Mouse (Mus musculus): ENCODE measurements around the gene Mettl8. TPM values are rescaled to one million over a fixed set of nuclear protein-coding genes. Genes with fewer than 3 reads are reported as not detected.

The Mettl8 gene
- polyA plus RNA-seq, 1 experiment from 2014 or later: 18.1 TPM

GRCm38 (mm10) chr2:70967216-70967615 is 88.2 kb downstream of the Mettl8 start:
- no peaks in the 10 kb centered on the region for H3K4me1 ChIP-seq
- no peaks in the 10 kb centered on the region for H3K36me3 ChIP-seq (replicated peaks)
- no peaks in the 10 kb centered on the region for H3K9me3 ChIP-seq
- no peak overlapping the region for H3K9ac ChIP-seq
- no peak for ATAC-seq (ENCODE audit: low FRiP score)
- H3K27me3 ChIP-seq: no peaks in the 10 kb centered on the region
- H3K4me3 ChIP-seq (replicated peaks): no peak overlapping the region
- 90% methylated on average over 1 of the region's 1 CpGs for WGBS
- no peak overlapping the region for H3K4me2 ChIP-seq
- H3K27ac ChIP-seq: no peak overlapping the region

DNA sequence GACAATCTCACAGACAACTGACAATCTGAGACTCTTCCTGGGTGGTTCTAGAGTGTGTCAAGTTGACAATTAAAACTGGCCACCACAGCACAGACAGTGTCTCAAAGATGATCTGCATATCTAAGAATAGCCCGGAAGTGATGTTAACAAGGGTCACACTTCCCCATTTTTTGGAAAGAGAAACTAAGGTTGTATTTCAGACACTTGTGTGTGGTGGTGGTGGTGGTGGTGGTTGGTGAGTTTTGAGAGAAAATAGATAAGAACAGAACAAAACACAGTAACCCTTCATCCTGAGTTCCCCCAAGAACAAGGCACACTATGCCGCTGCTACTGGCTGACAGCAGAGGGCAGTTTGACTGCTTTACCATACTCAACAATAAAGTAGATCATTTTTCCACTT is 90.6 kb downstream of the Mettl8 start:
- Histone ChIP-seq H3K4me2 (no peak overlapping the region), H3K4me1 (peaks cover 7% of the 10 kb centered on the region; the same call in 1 of the 2 replicates), H3K4me3 (replicated peaks) (no peak overlapping the region), H3K27me3 (no peaks in the 10 kb centered on the region), H3K9ac (no peak overlapping the region), H3K36me3 (replicated peaks) (no peaks in the 10 kb centered on the region), H3K9me3 (no peaks in the 10 kb centered on the region), H3K27ac (no peak overlapping the region)
- no peak for ATAC-seq (ENCODE audit: low FRiP score)
- 90% methylated on average over 2 of the region's 2 CpGs for WGBS

GRCm38 (mm10) chr2:70962921-70963320 is 92.5 kb downstream of the Mettl8 start:
- H3K27me3 ChIP-seq: no peaks in the 10 kb centered on the region
- no peak for ATAC-seq (ENCODE audit: low FRiP score)
- no peak overlapping the region for H3K9ac ChIP-seq
- no peak overlapping the region for H3K27ac ChIP-seq
- H3K36me3 ChIP-seq (replicated peaks): no peaks in the 10 kb centered on the region
- no peaks in the 10 kb centered on the region for H3K9me3 ChIP-seq
- no peak overlapping the region for H3K4me2 ChIP-seq
- H3K4me1 ChIP-seq: peaks cover 14% of the 10 kb centered on the region; the same call in 1 of the 2 replicates
- H3K4me3 ChIP-seq (replicated peaks): no peak overlapping the region
- 88% methylated on average over 1 of the region's 1 CpGs for WGBS

DNA sequence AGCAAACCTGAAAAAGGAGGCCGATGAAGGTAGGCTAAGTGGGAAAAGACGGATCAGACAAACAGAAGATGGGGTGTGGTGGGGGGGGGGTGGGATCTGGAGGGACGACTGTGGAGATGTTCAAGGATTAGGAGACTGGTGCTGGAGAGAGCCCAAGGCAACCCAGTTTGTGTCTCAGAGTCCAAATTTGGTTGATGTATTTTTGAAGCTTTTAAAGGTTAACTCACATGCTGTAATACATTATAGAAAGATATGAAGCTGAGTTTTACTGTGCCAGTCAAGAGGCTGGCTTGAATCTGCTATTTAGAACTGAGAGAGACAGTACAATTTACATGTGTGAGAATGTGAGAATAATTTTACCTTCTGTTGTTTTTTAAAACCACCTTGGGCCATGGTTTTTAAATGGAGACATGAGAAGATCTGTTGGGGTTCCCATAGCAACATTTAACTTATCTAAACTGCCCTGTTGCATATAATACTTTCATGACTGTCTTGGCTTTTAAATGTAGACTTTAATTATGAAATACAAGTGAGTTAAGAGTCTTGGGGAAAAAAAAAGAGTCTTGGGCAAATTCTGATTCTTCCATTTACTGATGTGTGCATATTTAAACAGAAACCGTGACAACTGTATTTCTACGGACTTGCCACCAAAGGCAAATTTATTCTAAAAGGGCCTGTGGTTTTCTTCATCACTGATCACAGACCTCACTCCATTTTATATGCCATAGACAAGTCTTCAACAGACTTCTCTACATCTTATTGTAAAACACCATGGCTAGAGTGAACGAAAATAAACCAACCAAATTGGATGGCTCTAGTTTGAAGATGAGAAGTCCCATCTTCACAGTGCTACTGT is 94.1 kb downstream of the Mettl8 start:
- peaks cover 14% of the 10 kb centered on the region; the same call in 1 of the 2 replicates for H3K4me1 ChIP-seq
- H3K36me3 ChIP-seq (replicated peaks): no peaks in the 10 kb centered on the region
- H3K9me3 ChIP-seq: no peaks in the 10 kb centered on the region
- H3K27ac ChIP-seq: no peak overlapping the region
- no peak overlapping the region for H3K9ac ChIP-seq
- ATAC-seq (ENCODE audit: low FRiP score): no peak
- 75% methylated on average over 6 of the region's 6 CpGs for WGBS
- no peak overlapping the region for H3K4me3 ChIP-seq (replicated peaks)
- no peak overlapping the region for H3K4me2 ChIP-seq
- H3K27me3 ChIP-seq: no peaks in the 10 kb centered on the region

DNA sequence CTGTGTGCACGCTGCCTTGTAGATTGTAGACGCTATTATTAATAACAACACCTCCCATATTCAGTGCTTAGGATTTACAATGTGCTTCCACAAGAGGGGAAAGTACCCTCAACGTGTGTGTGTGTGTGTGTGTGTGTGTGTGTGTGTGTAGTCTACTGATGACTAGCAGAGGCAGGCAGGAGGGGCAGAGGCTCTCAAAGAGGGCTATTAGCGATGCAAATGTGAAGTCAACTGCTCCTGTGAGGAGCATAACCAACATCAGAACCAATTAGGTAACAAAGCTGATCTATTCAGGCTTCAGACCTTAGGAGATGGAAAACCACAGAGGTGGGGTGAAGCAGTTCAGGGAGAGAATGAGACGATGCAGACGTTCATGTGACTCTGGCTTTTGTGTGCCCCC is 95.3 kb downstream of the Mettl8 start:
- ATAC-seq (ENCODE audit: low FRiP score): no peak
- WGBS: 40% methylated on average over 6 of the region's 6 CpGs
- Histone ChIP-seq H3K9me3 (no peaks in the 10 kb centered on the region), H3K9ac (no peak overlapping the region), H3K4me3 (replicated peaks) (no peak overlapping the region), H3K4me1 (peaks cover 14% of the 10 kb centered on the region; the same call in 1 of the 2 replicates), H3K27me3 (no peaks in the 10 kb centered on the region), H3K27ac (no peak overlapping the region), H3K4me2 (no peak overlapping the region), H3K36me3 (replicated peaks) (no peaks in the 10 kb centered on the region)

DNA sequence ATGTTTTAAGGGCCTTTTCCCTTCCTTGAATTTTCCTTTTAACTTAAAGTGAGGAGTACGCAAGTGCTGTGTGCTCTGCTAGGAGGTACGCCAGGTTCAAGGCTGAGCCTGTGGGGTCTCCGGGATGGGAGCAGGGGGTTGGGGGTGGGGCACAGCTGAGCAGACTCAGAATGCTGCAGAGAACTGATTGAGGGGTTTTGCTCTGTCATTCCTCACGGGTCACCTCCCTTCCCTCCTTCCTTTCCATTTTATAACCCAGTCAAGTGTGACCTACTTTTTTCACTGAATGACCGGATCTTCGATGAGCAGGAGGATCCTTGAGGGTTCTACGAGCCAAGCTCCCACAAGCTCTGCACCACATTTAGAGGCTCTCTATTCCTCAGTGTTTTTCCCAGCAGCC is 96.0 kb downstream of the Mettl8 start:
- Histone ChIP-seq H3K9me3 (no peaks in the 10 kb centered on the region), H3K4me1 (peaks cover 14% of the 10 kb centered on the region; the same call in 1 of the 2 replicates), H3K27ac (no peak overlapping the region), H3K9ac (no peak overlapping the region), H3K4me2 (no peak overlapping the region), H3K27me3 (no peaks in the 10 kb centered on the region), H3K4me3 (replicated peaks) (no peak overlapping the region), H3K36me3 (replicated peaks) (no peaks in the 10 kb centered on the region)
- 51% methylated on average over 7 of the region's 7 CpGs for WGBS
- ATAC-seq (ENCODE audit: low FRiP score): no peak

DNA sequence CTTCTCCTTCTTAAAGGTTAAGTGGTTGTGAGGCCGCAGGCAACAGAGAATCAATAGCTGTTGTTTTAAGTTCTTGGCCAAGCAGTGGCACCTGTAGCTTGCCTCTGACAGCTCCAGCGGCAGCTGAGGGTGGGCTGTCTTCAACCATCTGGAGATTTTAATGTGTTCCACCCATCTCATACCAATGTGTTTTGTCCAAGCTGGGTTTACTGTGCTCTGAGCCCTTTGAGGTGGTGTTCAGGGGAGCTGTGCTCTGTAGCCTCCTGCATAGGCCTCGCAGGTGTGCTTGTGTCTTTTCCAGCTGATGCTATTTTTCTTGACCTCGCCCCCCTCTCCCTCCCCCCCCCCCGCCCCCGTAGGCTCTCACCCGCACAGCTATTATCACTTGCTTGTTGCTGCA is 96.8 kb downstream of the Mettl8 start:
- no peak for ATAC-seq (ENCODE audit: low FRiP score)

GRCm38 (mm10) chr2:70953616-70954015 is 101.8 kb downstream of the Mettl8 start:
- no peaks in the 10 kb centered on the region for H3K27me3 ChIP-seq
- no peak overlapping the region for H3K27ac ChIP-seq
- no peaks in the 10 kb centered on the region for H3K36me3 ChIP-seq (replicated peaks)
- no peak overlapping the region for H3K4me3 ChIP-seq (replicated peaks)
- no peaks in the 10 kb centered on the region for H3K4me1 ChIP-seq
- no peak for ATAC-seq (ENCODE audit: low FRiP score)
- H3K9ac ChIP-seq: no peak overlapping the region
- WGBS: 68% methylated on average over 2 of the region's 2 CpGs
- H3K9me3 ChIP-seq: no peaks in the 10 kb centered on the region
- H3K4me2 ChIP-seq: no peak overlapping the region

More for the DNA sequence above, 96.8 kb downstream of the Mettl8 start:
- H3K36me3 ChIP-seq (replicated peaks): no peaks in the 10 kb centered on the region
- H3K27me3 ChIP-seq: no peaks in the 10 kb centered on the region
- H3K4me2 ChIP-seq: no peak overlapping the region
- no peak overlapping the region for H3K4me3 ChIP-seq (replicated peaks)
- H3K4me1 ChIP-seq: peaks cover 14% of the 10 kb centered on the region; the same call in 1 of the 2 replicates
- H3K9ac ChIP-seq: no peak overlapping the region
- H3K27ac ChIP-seq: no peak overlapping the region
- 90% methylated on average over 6 of the region's 7 CpGs for WGBS
- H3K9me3 ChIP-seq: no peaks in the 10 kb centered on the region

DNA sequence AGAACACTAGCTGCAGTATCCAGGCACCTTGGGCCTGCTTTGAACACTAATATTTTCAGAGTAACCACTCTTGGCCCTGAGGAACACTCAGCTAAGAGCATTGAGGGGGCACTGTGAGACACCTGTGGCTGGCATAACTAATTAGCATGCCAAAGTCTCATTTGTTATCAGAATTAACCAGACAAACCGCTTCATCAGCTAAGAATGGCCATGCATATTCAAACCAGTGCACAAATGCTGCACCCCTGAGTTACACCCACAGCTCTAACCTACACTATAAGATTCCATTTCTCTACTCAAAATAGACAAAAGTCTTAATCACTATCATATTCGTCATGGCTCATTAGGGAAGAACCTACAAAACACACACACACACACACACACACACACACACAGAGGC is 103.4 kb downstream of the Mettl8 start:
- 85% methylated on average over 2 of the region's 2 CpGs for WGBS

DNA sequence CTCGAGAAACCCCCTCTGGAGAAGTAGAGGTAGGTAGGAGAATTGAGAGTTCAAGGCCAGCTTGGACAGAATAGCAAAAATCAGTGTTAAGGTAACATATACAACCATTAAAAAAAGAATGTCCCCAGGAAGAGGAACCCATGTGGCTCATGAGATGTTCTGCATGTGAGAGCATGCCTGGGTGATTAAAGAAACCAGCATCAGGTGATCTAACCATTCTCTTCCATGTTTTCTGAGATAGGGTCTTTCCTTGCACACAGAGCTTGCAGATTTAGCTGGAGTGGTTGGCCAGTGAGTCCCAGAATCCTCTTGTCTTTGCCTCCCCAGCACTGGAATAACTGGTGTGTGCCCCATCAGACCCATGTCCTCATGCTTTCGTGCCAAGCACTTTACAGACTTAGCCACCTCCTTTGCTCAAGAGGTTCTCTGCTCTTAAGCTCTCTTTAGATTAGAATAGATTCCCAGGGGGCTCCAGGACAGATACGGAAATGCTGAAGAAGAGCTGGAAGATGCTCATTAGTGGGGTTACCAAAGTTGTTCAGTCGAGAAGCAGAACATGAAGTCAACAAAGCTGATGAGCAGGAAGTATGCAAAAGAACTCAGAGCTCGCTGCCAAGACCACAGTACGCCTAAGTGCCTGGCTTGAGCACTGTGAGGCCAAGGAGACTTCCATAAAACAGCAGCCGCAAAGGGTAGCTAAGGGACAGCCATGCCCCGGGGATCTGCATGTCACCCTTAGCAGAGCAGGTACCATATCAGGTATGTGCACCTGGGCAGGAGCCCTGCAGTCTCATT is 110.7 kb downstream of the Mettl8 start:
- Histone ChIP-seq H3K4me1 (no peaks in the 10 kb centered on the region), H3K27ac (no peak overlapping the region), H3K9me3 (no peaks in the 10 kb centered on the region), H3K4me3 (replicated peaks) (no peak overlapping the region), H3K4me2 (no peak overlapping the region), H3K36me3 (replicated peaks) (no peaks in the 10 kb centered on the region), H3K9ac (no peak overlapping the region), H3K27me3 (no peaks in the 10 kb centered on the region)
- 85% methylated on average over 8 of the region's 8 CpGs for WGBS
- ATAC-seq (ENCODE audit: low FRiP score): no peak

More for the DNA sequence above, 103.4 kb downstream of the Mettl8 start:
- Histone ChIP-seq H3K4me2 (no peak overlapping the region), H3K36me3 (replicated peaks) (no peaks in the 10 kb centered on the region), H3K4me3 (replicated peaks) (no peak overlapping the region), H3K27ac (no peak overlapping the region), H3K4me1 (no peaks in the 10 kb centered on the region), H3K9me3 (no peaks in the 10 kb centered on the region), H3K9ac (no peak overlapping the region), H3K27me3 (no peaks in the 10 kb centered on the region)
- ATAC-seq (ENCODE audit: low FRiP score): no peak

DNA sequence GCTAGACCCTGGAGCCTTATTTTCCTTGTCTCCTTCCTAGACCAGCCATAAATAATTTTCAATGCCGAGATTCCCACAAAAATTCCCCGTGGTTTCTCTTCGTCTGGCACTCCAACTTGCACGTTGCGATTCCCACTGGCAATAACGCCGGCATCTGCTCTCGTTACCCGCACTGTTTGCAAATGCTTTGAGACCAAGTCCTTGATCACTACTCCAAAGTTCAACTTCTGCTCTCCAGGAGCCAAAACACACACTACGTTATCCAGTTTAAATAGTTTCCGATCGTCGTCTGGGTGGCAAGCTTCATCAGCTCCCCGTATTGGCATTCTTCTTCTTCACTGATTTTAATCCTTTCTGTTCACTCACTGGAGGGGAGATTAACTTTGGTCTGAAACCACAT is 114.6 kb downstream of the Mettl8 start:
- Histone ChIP-seq H3K4me2 (no peak overlapping the region), H3K27me3 (no peaks in the 10 kb centered on the region), H3K9me3 (no peaks in the 10 kb centered on the region), H3K4me1 (no peaks in the 10 kb centered on the region), H3K4me3 (replicated peaks) (no peak overlapping the region), H3K27ac (no peak overlapping the region), H3K36me3 (replicated peaks) (no peaks in the 10 kb centered on the region), H3K9ac (no peak overlapping the region)
- WGBS: 73% methylated on average over 14 of the region's 14 CpGs
- no peak for ATAC-seq (ENCODE audit: low FRiP score)

- Histone ChIP-seq H3K9ac (no peak overlapping the region), H3K9me3 (no peaks in the 10 kb centered on the region), H3K4me3 (replicated peaks) (no peak overlapping the region), H3K4me2 (no peak overlapping the region), H3K36me3 (replicated peaks) (no peaks in the 10 kb centered on the region), H3K27ac (no peak overlapping the region), H3K27me3 (no peaks in the 10 kb centered on the region), H3K4me1 (no peaks in the 10 kb centered on the region)
- no peak for ATAC-seq (ENCODE audit: low FRiP score)
- WGBS: 81% methylated on average over 21 of the region's 21 CpGs
Measured at GRCm38 (mm10) chr2:70938844-70939494, 116.4 kb downstream of the Mettl8 start.
